Mouse (Mus musculus): Measurements from ENCODE around the gene Trat1.

DNA sequence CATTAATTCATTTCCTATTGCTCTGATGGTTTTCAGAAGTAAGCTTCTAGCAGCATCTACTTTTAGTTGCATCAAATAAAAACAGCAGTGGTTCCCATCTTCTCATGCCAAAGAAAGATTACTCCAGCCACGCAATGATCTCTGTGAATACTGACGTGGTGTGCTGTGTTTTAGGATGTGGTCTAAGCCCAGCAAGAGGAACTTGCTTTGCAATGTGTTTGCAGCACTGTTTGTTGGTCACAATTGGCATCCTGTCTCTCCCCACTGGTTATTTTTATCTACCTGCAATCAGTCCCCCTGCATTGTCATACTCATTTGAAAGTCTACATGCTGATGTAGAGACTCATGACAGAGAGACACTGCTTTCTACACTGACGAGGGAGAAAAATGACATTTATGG is 14.4 kb upstream of the Trat1 start:
- TF ChIP-seq CTCF (IDR thresholded peaks at IDR 0.05; ENCODE audit: extremely low read depth, insufficient read length, insufficient replicate concordance, low read depth, low read length) (no peak), POLR2A (IDR thresholded peaks at IDR 0.05; ENCODE audit: low read depth, low read length) (no peak)
